Mouse (Mus musculus) central nervous system, embryonic 18 days (tissue): ENCODE results near the gene Clec4g. TPM values are rescaled to one million over a fixed set of nuclear protein-coding genes. Genes with fewer than 3 reads are reported as not detected.

Experiments used
- polyA plus RNA-seq: library from polyadenylated mRNA; depleted of rRNA; stranded (reverse); fragments of >200 nt; gene quantifications from 2 replicates; pipeline ENCODE4 v1.2.3, GENCODE M21; 2012; rRNA removed

Clec4g gene
- not detected in 2 replicates for polyA plus RNA-seq

GRCm38 (mm10) chr8:3720551-3720950 is at the start of gene Clec4g:
Gene Clec4g (minus strand): TSS chr8:3720651.

GRCm38 (mm10) chr8:3748761-3749160 is 28.3 kb upstream of the Clec4g start, which contains the start of gene Cd209a:
Gene Cd209a (minus strand): TSS chr8:3748984.

GRCm38 (mm10) chr8:3694121-3694520 is 26.3 kb downstream of the Clec4g start, which contains the start of gene Fcer2a:
Gene Fcer2a (minus strand): TSS chr8:3694175.

GRCm38 (mm10) chr8:3676131-3676992 is 44.1 kb downstream of the Clec4g start, which contains the start of gene Trappc5:
Gene Trappc5 (plus strand): TSS chr8:3676299.

GRCm38 (mm10) chr8:3671980-3672491 is 48.4 kb downstream of the Clec4g start, which contains the start of gene Fcor:
Gene Fcor (minus strand): TSS chr8:3672362.

GRCm38 (mm10) chr8:3665507-3665906 is 54.9 kb downstream of the Clec4g start, which contains the start of gene Mcemp1:
Gene Mcemp1 (plus strand): TSS chr8:3665754.

Other genes starting within 250 kb of the Clec4g start
- 0.58 and 0.62 TPM in 2 replicates for gene Tex45, start 249.8 kb downstream of the Clec4g start, polyA plus RNA-seq
- 74.2 and 92.5 TPM in 2 replicates for gene Zfp358, start 227.5 kb downstream of the Clec4g start, polyA plus RNA-seq
- gene Mcoln1, start 220.2 kb downstream of the Clec4g start, polyA plus RNA-seq, result 236 and 248 TPM in 2 replicates
- 59.1 and 61.3 TPM in 2 replicates for gene Pnpla6, start 205.3 kb downstream of the Clec4g start, polyA plus RNA-seq
- gene C330021F23Rik, start 152.7 kb downstream of the Clec4g start, polyA plus RNA-seq, result 0.26 and 0.55 TPM in 2 replicates
- gene Camsap3, start 133.4 kb downstream of the Clec4g start, polyA plus RNA-seq, result 72.3 and 75.4 TPM in 2 replicates
- 63.3 and 64.9 TPM in 2 replicates for gene Xab2, start 99.3 kb downstream of the Clec4g start, polyA plus RNA-seq
- gene Pet100, start 99.1 kb downstream of the Clec4g start, polyA plus RNA-seq, result 49.0 and 56.9 TPM in 2 replicates
- gene Pcp2, start 95.1 kb downstream of the Clec4g start, polyA plus RNA-seq, result 1.1 and 17.6 TPM in 2 replicates
- gene Stxbp2, start 89.7 kb downstream of the Clec4g start, polyA plus RNA-seq, result 209 and 221 TPM in 2 replicates
- 0.95 and 1.3 TPM in 2 replicates for gene Retn, start 64.9 kb downstream of the Clec4g start, polyA plus RNA-seq
- 0.27 and 0.28 TPM in 2 replicates for gene Mcemp1, start 54.9 kb downstream of the Clec4g start, polyA plus RNA-seq
- gene Fcor, start 48.3 kb downstream of the Clec4g start, polyA plus RNA-seq, result 11.2 and 13.3 TPM in 2 replicates
- gene Trappc5, start 44.4 kb downstream of the Clec4g start, polyA plus RNA-seq, result 61.4 and 63.1 TPM in 2 replicates
- gene Fcer2a, start 26.5 kb downstream of the Clec4g start, polyA plus RNA-seq, result 0.03 TPM in 1 of 2 replicates, not detected in the other
- gene Cd209a, start 28.3 kb upstream of the Clec4g start, polyA plus RNA-seq, result 0.03 TPM in 1 of 2 replicates, not detected in the other
- not detected in 2 replicates for gene Cd209e, start 133.7 kb upstream of the Clec4g start, polyA plus RNA-seq
- not detected in 2 replicates for gene Cd209d, start 157.9 kb upstream of the Clec4g start, polyA plus RNA-seq
- gene Cd209b, start 206.2 kb upstream of the Clec4g start, polyA plus RNA-seq, result not detected in 2 replicates
- gene Cd209c, start 234.1 kb upstream of the Clec4g start, polyA plus RNA-seq, result 0.15 and 0.17 TPM in 2 replicates